Mouse (Mus musculus) adrenal gland, adult 2 months (tissue): ENCODE measurements around the gene Ewsr1. TPM values are rescaled to one million over a fixed set of nuclear protein-coding genes. Genes with fewer than 3 reads are reported as not detected.
"Not testable (repeated sequence)": the region's sequence is repeated elsewhere in the genome, so short reads cannot be mapped to it uniquely, and the experiment has no call there.

Source experiments
- DNase-seq: peaks from one replicate; pipeline ENCODE4 v3.0.0; 2021
- polyA plus RNA-seq: library from polyadenylated mRNA; depleted of rRNA; stranded (reverse); fragments of >200 nt; gene quantifications from 2 replicates; pipeline ENCODE4 v1.2.3, GENCODE M21; 2012
- total RNA-seq, 2 experiments: library from RNA; stranded (reverse); gene quantifications; 2 replicates each; pipeline ENCODE4 v1.2.3; 2021

Ewsr1 gene
- total and polyA plus RNA-seq, 3 experiments = 193 to 525 (median 395) TPM

- peak; percentile 69 for DNase-seq
These were observed 881 bp downstream of the Ewsr1 start for GRCm38 (mm10) chr11:5098035-5098735.

GRCm38 (mm10) chr11:5096480-5097020 is 2.5 kb downstream of the Ewsr1 start:
- DNase-seq = no peak

- no peak for DNase-seq
These were observed 3.2 kb downstream of the Ewsr1 start for GRCm38 (mm10) chr11:5095877-5096276.

- no peak for DNase-seq
These were observed 7.4 kb downstream of the Ewsr1 start for GRCm38 (mm10) chr11:5091706-5092105.

GRCm38 (mm10) chr11:5089147-5089546 is 9.9 kb downstream of the Ewsr1 start:
- peak; percentile 53 for DNase-seq

GRCm38 (mm10) chr11:5076843-5077242 is 22.2 kb downstream of the Ewsr1 start:
- not testable (repeated sequence) for DNase-seq

- no peak for DNase-seq
These were observed 23.3 kb downstream of the Ewsr1 start for GRCm38 (mm10) chr11:5075760-5076159.

- DNase-seq = no peak
These were observed 24.2 kb downstream of the Ewsr1 start for GRCm38 (mm10) chr11:5074882-5075281.

GRCm38 (mm10) chr11:5068126-5068971 is 30.7 kb downstream of the Ewsr1 start:
- no peak for DNase-seq

GRCm38 (mm10) chr11:5067063-5067462 is 32.0 kb downstream of the Ewsr1 start:
- no peak for DNase-seq

GRCm38 (mm10) chr11:5065056-5065821 is 33.8 kb downstream of the Ewsr1 start, which contains the start of gene Gas2l1:
Gas2l1 (minus strand) TSS chr11:5065327.
- peak; percentile 95 for DNase-seq

- no peak for DNase-seq
These were observed 34.6 kb downstream of the Ewsr1 start for GRCm38 (mm10) chr11:5064282-5065055.

- DNase-seq = peak; percentile 27
These were observed 35.3 kb downstream of the Ewsr1 start for GRCm38 (mm10) chr11:5063561-5064281.

- no peak for DNase-seq
These were observed 36.1 kb downstream of the Ewsr1 start for GRCm38 (mm10) chr11:5062860-5063505.

GRCm38 (mm10) chr11:5062326-5062725 is 36.7 kb downstream of the Ewsr1 start:
- DNase-seq = no peak

GRCm38 (mm10) chr11:5061413-5062139 is 37.5 kb downstream of the Ewsr1 start:
- DNase-seq = peak; percentile 98

- DNase-seq = no peak
These were observed 38.2 kb downstream of the Ewsr1 start for GRCm38 (mm10) chr11:5060756-5061412.

- peak; percentile 34 for DNase-seq
These were observed 39.3 kb downstream of the Ewsr1 start for GRCm38 (mm10) chr11:5059704-5060156.

GRCm38 (mm10) chr11:5059230-5059629 is 39.8 kb downstream of the Ewsr1 start:
- no peak for DNase-seq
